Mouse (Mus musculus) MEL-GATA-1-ER (cell line): ENCODE data around the gene Mta2.

Experiments used
- DNase-seq: peaks from one replicate; pipeline ENCODE4 v3.0.0-alpha.2; 2012; ENCODE audit warnings: low read depth; ENCODE audit errors: extremely low read depth

Gene Mta2

GRCm38 (mm10) chr19:8928689-8929223 lies 12.9 kb upstream of the Mta2 start:
- no peak for DNase-seq

DNA sequence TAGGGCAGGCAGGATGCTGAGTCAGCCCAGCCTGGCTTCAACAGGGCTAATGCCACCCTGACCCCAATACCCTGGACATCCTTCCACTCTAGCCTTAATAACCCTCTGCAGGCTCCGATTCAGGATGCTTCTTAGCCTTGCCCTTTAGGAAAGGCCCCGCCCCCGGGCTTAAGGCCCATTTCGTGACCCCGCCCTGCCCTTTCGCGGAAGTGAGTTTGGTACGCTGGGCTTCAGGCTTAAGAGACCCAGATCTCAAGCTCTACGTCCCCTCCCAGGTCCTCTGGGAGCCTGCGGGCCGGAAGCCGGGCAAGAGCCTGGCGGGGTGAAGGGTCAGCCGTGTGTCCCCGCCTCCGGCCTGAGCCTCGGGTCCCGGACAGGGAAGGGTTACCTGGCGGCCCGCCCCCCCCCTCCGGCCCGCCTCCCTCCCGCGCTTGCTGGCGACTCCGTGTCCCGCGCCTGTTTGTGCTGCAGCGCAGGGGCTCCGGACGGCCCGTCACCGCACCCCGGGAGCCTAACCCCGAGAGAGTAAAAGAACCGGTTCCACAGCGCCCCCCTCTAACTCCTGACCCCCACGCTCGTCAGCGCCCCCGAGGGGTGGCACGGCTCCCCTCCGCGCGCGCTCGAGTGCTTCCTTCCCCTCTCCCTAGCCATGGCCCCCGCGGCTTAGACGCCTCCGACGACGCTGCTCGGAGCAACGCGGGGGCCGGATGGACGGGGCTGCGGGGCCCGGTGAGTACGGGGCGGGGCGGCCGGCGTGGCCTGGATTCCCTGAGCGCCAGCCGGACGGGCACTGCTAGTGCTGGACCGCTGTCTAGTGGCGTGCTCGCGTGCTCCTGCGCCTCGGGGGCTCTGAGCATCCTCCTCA lies 12.2 kb upstream of the Mta2 start, which contains the start of the genes Rom1 and Eml3:
Rom1 (minus strand) TSS at position 133 of the 865 bp plus-strand sequence.
Eml3 (plus strand) TSS at position 329 of the 865 bp plus-strand sequence.
- no peak for DNase-seq

DNA sequence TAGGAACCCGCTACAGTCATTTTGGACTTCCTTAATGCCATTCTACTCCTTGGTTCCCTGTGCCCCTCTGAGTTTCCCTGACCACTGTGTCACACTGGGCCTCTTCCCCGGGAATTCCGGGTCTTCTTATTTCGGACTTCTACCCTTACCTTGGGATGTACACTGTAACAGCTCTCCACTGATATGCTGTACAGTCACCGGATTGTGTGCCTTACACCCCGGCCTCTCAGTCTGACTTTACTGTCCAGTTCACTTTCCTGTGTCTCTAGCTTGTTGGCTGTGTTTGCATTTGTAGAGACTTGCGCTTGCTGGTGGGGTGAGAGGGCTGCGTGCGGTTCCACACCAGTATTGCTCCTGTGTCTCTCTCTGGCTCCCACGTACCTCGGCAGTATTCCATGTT lies 11.6 kb upstream of the Mta2 start:
- no peak for DNase-seq

GRCm38 (mm10) chr19:8930771-8931170 lies 10.9 kb upstream of the Mta2 start:
- DNase-seq: no peak

DNA sequence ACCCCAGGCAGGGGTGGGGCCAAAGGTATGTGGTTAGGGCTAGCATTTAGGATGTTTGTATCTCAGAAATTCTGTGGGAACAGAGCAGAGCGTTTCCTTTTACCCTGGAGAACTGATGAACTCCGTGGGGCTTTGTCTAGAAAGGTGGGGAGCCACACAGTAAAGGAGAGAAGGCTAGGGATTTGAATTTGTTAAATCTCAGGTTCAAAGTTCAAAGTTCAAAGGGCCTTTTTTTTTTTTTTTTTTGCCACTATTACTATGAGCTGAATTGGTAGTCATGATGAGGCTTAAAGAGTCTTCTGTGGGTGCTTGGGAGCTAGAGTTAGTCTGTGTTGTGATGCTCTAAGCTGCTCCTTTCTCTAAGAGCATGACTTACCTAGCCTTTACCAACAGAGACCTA lies 4.9 kb upstream of the Mta2 start:
- DNase-seq: no peak

DNA sequence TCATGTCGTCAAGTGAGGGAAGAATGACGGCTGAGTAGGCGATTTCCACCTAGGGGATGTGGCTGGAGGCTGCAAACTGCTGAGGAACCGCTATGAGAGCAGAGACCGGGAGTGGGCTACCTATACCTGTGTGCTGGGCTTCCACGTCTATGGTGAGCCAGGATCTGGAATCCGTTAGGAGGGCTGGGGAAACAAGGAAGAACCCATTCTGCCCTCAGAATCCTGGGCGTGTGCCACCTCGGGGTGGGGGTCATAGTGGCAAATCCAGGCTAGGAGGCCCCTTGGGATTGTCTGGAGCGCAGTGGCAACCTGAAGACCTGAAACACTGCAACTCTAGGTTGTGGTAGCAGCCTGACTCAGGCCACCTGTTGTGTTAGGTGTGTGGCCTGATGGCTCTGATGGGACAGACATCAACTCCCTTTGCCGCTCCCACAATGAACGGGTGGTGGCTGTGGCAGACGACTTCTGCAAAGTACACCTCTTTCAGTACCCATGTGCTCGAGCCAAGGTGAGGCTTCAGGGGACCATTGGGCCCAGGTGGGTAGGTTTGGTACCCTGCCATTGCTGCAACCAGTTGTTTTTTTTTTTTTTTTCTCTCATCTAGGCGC lies 1.0 kb upstream of the Mta2 start:
- DNase-seq: no peak

DNA sequence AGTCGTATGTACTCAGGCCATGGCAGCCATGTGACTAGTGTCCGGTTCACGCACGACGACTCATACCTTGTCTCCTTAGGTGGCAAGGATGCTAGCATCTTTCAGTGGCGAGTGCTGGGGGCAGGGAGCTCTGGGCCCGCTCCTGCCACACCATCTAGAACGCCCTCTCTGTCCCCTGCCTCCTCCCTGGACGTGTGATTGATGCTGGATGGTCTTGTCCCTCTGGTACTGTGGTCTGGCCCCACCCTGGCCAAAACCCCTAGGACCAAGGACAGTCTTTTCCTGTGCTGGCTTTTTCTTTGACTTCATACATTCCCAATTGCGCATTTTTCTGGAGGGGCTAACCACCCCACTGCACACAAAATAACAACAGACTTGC lies 550 bp upstream of the Mta2 start:
- no peak for DNase-seq

DNA sequence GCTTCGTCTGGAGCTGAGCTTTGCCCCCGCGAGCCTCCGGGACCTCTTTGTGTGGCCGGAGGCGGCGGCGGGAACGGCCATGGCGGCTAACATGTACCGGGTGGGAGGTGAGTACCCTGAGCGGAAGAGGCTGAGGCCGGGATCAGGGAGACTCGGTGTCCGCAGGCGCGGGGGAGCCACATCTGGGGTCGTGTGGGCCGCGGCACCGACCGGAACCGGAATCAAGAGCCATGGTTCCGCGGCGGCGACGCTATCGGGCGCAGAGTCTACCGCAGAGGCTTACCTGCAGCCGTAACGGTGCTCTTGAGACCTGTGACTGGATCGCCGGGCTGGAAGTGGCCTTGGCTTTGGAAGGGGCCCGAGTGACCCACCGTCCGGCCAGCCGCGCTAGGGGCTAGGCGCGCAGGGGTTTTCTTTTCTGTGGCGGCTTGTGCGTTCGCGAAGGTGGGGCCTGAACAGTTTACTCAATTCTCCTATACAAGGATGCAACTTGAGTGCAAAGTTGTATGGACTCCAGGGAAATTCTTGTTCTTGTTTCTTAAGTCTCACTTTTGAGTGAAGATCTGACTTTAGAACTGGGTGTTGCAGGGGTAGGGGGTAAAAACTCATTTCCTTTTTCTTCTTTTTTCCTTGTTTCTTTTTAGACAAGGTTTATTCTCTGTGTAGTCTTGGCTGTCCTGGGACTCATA lies 745 bp downstream of the Mta2 start:
- DNase-seq: no peak

GRCm38 (mm10) chr19:8943047-8943446 lies 1.4 kb downstream of the Mta2 start:
- no peak for DNase-seq

GRCm38 (mm10) chr19:8944062-8944461 lies 2.4 kb downstream of the Mta2 start:
- peak; percentile 89 for DNase-seq

DNA sequence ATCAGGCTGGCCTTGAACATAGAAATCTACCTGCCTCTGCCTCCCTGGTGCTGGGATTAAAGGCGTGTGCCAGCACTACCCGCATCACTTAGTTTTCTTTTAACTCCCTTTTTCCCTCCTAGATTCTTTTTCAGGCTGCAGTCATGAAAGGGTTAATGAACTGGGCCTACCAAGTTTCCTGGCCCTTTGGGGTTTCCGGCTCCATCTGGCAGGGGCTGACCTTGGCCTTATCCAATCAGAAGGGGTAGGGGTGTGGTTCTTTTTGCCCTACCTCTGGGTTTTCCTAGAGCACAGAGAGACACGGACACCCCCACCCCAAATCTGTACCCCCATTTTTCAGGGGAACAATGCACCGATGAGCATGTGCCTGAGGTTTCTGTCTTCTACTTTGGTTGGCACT lies 3.1 kb downstream of the Mta2 start:
- peak; percentile 69 for DNase-seq

- DNase-seq: no peak
These were observed 3.6 kb downstream of the Mta2 start for GRCm38 (mm10) chr19:8945251-8945650.

DNA sequence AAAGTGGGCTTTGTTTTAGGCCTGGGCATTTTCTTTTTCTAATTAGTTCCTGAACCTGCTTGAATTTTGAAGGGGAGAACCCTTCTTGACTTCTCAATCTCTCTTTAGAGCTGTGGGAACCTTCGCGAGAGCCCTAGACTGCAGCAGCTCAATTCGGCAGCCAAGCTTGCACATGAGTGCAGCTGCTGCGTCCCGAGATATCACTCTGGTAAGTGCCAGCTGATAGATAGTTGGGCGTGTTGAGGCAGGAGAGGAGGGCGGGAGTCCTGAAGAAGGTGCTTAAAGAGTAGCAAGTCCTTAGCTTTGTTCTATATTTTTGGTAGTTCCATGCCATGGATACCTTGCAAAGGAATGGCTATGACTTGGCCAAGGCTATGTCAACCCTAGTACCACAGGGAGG lies 5.3 kb downstream of the Mta2 start:
- no peak for DNase-seq

- DNase-seq: no peak
These were observed 8.5 kb downstream of the Mta2 start for GRCm38 (mm10) chr19:8950190-8950589.

- no peak for DNase-seq
These were observed 10.6 kb downstream of the Mta2 start for GRCm38 (mm10) chr19:8952241-8952640.

DNA sequence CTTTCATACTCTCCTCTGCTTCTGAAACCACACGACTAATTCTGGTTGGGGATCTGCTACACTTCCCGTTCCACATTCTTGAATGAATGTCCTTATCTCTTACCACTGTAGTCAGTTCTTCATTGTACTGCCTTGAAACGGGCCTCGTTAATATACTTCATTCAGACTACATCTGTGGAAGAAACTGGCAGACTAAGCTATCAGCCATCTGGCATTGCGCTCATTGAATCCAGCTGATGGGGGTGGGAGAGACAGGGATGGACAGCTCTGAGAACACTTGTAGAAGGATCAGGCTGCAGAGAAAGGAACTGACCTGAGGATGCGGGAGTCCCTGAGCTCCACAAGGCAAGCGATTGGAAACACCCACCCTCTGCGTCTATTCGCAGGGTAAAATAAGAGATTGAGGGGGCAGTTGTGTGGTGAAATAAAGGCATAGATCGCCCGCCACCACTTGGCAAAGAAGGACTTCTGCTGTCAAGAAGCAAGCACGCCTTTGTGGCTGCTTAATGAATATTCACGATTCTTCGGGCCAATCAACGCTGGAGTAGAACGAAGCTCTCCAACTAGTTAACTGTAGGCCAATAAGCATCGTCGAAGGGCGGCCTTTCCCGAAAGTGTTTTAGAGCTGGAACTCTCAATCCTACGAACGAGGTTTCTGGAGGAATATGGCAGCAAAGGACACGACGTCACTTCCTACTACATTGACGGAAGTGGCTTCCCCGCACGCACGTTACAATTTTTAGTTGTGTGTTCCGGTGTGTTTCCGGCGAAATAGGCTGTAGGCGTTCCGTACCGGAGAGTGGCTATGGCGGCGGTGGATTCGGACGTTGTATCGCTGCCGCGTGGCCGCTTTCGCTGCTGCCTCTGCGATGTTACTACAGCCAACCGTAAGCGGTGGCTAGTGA lies 11.7 kb downstream of the Mta2 start, which contains the start of gene Tut1:
Tut1 (plus strand) TSS at position 713 of the 905 bp plus-strand sequence.
- peak; percentile 99 for DNase-seq

- DNase-seq: no peak
These were observed 12.5 kb downstream of the Mta2 start for GRCm38 (mm10) chr19:8954171-8954570.

- no peak for DNase-seq
These were observed 20.6 kb downstream of the Mta2 start for GRCm38 (mm10) chr19:8962256-8962655.

- no peak for DNase-seq
These were observed 23.4 kb downstream of the Mta2 start for GRCm38 (mm10) chr19:8965075-8965474.

GRCm38 (mm10) chr19:8965771-8966170 lies 24.1 kb downstream of the Mta2 start:
- DNase-seq: no peak

DNA sequence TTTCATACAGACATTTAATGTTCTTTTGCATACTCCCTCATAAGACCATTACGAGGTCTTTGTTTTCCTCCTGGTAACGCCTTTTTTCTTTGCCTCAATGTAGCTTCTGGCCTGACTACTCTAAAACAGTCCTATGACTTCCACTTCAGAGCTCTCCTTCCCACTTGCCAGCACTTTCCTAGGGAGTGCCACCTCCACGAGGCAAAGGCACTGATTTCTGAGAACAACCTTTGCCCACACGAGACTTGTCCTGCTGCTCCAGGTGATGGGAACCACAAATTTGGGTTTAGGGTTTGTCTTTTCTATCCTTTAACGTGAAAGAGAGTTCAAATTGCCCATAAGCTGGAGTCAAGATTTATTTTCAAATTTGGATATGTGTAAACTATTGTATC lies 24.5 kb downstream of the Mta2 start:
- no peak for DNase-seq
